Mouse (Mus musculus): ENCODE measurements around the gene Trpm3. TPM values are rescaled to one million over a fixed set of nuclear protein-coding genes. Genes with fewer than 3 reads are reported as not detected.
A peak's percentile ranks its signal among the peaks of the same experiment; 100 is the strongest.

The Trpm3 gene
- total and polyA plus RNA-seq, 2 experiments from 2014 or later, result 0.52 to 0.95 TPM

DNA sequence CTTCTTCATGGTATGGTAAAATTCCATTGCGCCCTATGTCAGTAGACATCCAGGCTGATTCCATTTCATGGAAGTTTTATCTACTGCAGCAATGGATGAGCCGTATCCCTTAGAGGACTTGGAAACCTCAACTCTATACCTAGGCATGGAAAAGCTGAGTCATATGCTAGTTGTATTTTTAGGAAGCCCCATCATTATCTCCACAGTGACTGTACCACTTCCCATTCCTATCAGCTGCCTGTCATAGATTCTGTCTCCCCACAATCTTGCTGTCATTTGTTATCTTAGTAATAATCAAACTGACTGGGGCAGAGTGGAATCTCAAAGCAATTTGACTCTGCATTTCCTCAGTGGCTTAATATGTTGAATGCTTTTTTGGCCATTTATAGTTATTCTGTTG, 169.2 kb downstream of the Trpm3 start:
- Histone ChIP-seq H3K4me1 (ENCODE audit: control insufficient read depth, insufficient read depth) (no peaks in the 10 kb centered on the region), H3K9me3 (replicated peaks; ENCODE audit: control insufficient read depth, low read length) (no peaks in the 10 kb centered on the region), H3K36me3 (replicated peaks; ENCODE audit: control insufficient read depth, insufficient read depth, low read length) (no peaks in the 10 kb centered on the region), H3K9ac (replicated peaks; ENCODE audit: low read depth, low read length) (no peak overlapping the region), H3K4me3 (ENCODE audit: low read depth, low read length) (no peak overlapping the region), H3K27ac (ENCODE audit: low read depth) (no peak overlapping the region), H3K4me2 (ENCODE audit: low read depth, low read length) (no peak overlapping the region), H3K27me3 (ENCODE audit: control insufficient read depth, insufficient read depth, low read length) (no peaks in the 10 kb centered on the region)
- TF ChIP-seq EP300 (IDR thresholded peaks at IDR 0.05; ENCODE audit: low read depth), result no peak
- no peak for TF ChIP-seq CTCF (IDR thresholded peaks at IDR 0.05; ENCODE audit: low read depth)
- 44% methylated on average over 2 of the region's 2 CpGs for WGBS
- DNase-seq (ENCODE audit: low spot score) (no peak), ATAC-seq (ENCODE audit: insufficient read depth, low read depth) (no peak)

DNA sequence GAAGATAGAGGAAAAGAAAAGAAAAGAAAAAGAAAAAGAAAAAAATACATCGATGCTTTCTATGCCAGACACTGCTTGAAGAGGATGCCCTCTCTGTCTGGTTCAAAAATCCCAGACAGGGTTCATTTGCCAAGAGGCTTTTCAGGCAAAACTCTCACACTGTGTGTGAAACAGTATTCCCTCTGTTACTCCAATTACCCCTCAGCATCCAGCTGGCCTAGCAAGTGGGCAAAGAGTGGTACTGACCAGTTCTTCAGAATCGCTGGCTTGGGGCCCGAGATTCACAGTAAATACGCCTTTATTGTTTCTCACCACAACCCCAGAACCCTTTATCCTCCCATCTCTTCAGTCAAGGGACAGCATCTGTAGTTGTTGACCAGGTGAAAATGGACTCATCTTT, 178.5 kb downstream of the Trpm3 start:
- TF ChIP-seq CTCF (IDR thresholded peaks at IDR 0.05; ENCODE audit: low read depth) (no peak), EP300 (IDR thresholded peaks at IDR 0.05; ENCODE audit: low read depth) (no peak)
- WGBS, result 79% methylated on average over 4 of the region's 4 CpGs
- ATAC-seq (ENCODE audit: insufficient read depth, low read depth) (no peak), DNase-seq (ENCODE audit: low spot score) (no peak)
- Histone ChIP-seq H3K27ac (ENCODE audit: low read depth) (no peak overlapping the region), H3K27me3 (ENCODE audit: control insufficient read depth, insufficient read depth, low read length) (no peaks in the 10 kb centered on the region), H3K4me2 (ENCODE audit: low read depth, low read length) (no peak overlapping the region), H3K36me3 (replicated peaks; ENCODE audit: control insufficient read depth, insufficient read depth, low read length) (no peaks in the 10 kb centered on the region), H3K4me3 (ENCODE audit: low read depth, low read length) (no peak overlapping the region), H3K4me1 (ENCODE audit: control insufficient read depth, insufficient read depth) (no peaks in the 10 kb centered on the region), H3K9me3 (replicated peaks; ENCODE audit: control insufficient read depth, low read length) (no peaks in the 10 kb centered on the region), H3K9ac (replicated peaks; ENCODE audit: low read depth, low read length) (no peak overlapping the region)

DNA sequence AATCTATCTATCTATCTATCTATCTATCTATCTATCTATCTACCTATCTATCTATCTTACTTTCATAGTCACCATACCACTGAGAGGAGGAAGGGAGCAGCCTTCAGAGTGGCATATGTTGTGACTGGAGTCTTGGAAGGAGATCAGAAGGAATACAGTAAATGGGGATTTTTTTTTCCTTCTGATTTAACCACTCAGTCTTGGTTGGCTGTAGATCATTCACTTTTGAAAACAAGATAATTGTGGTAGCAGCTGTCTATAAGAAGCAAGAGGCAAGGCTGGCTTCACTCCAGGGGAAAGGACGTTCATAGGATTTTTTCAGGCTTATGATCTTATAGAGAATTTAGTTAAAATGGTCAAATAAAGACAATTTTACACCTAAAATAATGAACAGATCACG, 188.0 kb downstream of the Trpm3 start:
- H3K27me3 ChIP-seq (ENCODE audit: control insufficient read depth, insufficient read depth, low read length), result no peaks in the 10 kb centered on the region
- 49% methylated on average over 2 of the region's 2 CpGs for WGBS
- H3K4me3 ChIP-seq (ENCODE audit: low read depth, low read length), result no peak overlapping the region
- H3K36me3 ChIP-seq (replicated peaks; ENCODE audit: control insufficient read depth, insufficient read depth, low read length), result no peaks in the 10 kb centered on the region
- no peak overlapping the region for H3K4me2 ChIP-seq (ENCODE audit: low read depth, low read length)
- no peaks in the 10 kb centered on the region for H3K9me3 ChIP-seq (replicated peaks; ENCODE audit: control insufficient read depth, low read length)
- no peak for ATAC-seq (ENCODE audit: insufficient read depth, low read depth)
- no peak for DNase-seq (ENCODE audit: low spot score)
- H3K4me1 ChIP-seq (ENCODE audit: control insufficient read depth, insufficient read depth), result no peaks in the 10 kb centered on the region
- no peak overlapping the region for H3K27ac ChIP-seq (ENCODE audit: low read depth)
- no peak for TF ChIP-seq CTCF (IDR thresholded peaks at IDR 0.05; ENCODE audit: low read depth)
- no peak for TF ChIP-seq EP300 (IDR thresholded peaks at IDR 0.05; ENCODE audit: low read depth)
- no peak overlapping the region for H3K9ac ChIP-seq (replicated peaks; ENCODE audit: low read depth, low read length)

DNA sequence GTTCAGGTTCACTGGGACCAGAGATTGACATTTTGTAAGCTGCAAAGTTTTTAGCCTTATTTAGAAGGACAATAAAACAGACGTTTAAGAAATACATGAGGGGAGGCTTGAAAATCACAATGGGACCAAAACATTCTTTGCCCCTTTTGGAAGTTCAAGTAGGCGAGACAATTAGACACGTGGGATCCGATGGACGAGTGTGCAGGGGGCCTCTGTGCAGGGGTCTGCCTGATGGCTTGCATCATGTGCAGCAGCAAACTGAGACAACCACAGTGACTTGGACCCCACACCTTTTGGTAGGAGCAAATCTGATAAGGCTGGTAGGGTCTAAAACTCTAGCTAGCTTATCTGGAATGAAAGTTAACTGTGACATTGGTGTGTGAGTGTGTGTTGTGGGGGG, 188.4 kb downstream of the Trpm3 start:
- H3K27me3 ChIP-seq (ENCODE audit: control insufficient read depth, insufficient read depth, low read length), result no peaks in the 10 kb centered on the region
- no peak for DNase-seq (ENCODE audit: low spot score)
- no peak overlapping the region for H3K4me2 ChIP-seq (ENCODE audit: low read depth, low read length)
- H3K36me3 ChIP-seq (replicated peaks; ENCODE audit: control insufficient read depth, insufficient read depth, low read length), result no peaks in the 10 kb centered on the region
- 48% methylated on average over 5 of the region's 5 CpGs for WGBS
- H3K4me1 ChIP-seq (ENCODE audit: control insufficient read depth, insufficient read depth), result no peaks in the 10 kb centered on the region
- H3K9me3 ChIP-seq (replicated peaks; ENCODE audit: control insufficient read depth, low read length), result no peaks in the 10 kb centered on the region
- H3K27ac ChIP-seq (ENCODE audit: low read depth), result no peak overlapping the region
- no peak for ATAC-seq (ENCODE audit: insufficient read depth, low read depth)
- H3K4me3 ChIP-seq (ENCODE audit: low read depth, low read length), result no peak overlapping the region
- H3K9ac ChIP-seq (replicated peaks; ENCODE audit: low read depth, low read length), result no peak overlapping the region
- TF ChIP-seq EP300 (IDR thresholded peaks at IDR 0.05; ENCODE audit: low read depth), result no peak
- TF ChIP-seq CTCF (IDR thresholded peaks at IDR 0.05; ENCODE audit: low read depth), result no peak

DNA sequence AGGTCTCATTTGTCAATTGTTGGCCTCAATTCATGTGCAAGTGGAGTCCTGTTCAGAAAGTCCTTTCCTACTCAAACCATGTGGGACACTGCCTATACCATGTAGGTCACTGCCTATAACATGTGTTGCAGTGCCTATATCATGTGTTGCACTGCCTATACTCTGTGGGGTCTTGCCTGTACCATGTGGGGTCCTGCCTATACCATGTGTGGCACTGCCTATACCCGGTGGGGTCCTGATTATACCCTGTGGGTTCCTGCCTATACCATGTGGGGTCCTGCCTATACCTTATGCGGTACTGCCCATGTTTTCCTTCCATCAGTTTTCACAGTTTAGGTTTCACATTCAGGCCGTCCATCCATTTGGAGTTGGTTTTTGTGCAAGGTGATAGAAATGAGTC, 197.4 kb downstream of the Trpm3 start:
- Histone ChIP-seq H3K9me3 (replicated peaks; ENCODE audit: control insufficient read depth, low read length) (no peaks in the 10 kb centered on the region), H3K27ac (ENCODE audit: low read depth) (no peak overlapping the region), H3K9ac (replicated peaks; ENCODE audit: low read depth, low read length) (no peak overlapping the region), H3K4me3 (ENCODE audit: low read depth, low read length) (no peak overlapping the region), H3K4me2 (ENCODE audit: low read depth, low read length) (no peak overlapping the region), H3K4me1 (ENCODE audit: control insufficient read depth, insufficient read depth) (no peaks in the 10 kb centered on the region), H3K36me3 (replicated peaks; ENCODE audit: control insufficient read depth, insufficient read depth, low read length) (no peaks in the 10 kb centered on the region), H3K27me3 (ENCODE audit: control insufficient read depth, insufficient read depth, low read length) (no peaks in the 10 kb centered on the region)
- no peak for TF ChIP-seq CTCF (IDR thresholded peaks at IDR 0.05; ENCODE audit: low read depth)
- TF ChIP-seq EP300 (IDR thresholded peaks at IDR 0.05; ENCODE audit: low read depth), result no peak
- 78% methylated on average over 3 of the region's 3 CpGs for WGBS
- ATAC-seq (ENCODE audit: insufficient read depth, low read depth), result no peak
- DNase-seq (ENCODE audit: low spot score), result no peak

DNA sequence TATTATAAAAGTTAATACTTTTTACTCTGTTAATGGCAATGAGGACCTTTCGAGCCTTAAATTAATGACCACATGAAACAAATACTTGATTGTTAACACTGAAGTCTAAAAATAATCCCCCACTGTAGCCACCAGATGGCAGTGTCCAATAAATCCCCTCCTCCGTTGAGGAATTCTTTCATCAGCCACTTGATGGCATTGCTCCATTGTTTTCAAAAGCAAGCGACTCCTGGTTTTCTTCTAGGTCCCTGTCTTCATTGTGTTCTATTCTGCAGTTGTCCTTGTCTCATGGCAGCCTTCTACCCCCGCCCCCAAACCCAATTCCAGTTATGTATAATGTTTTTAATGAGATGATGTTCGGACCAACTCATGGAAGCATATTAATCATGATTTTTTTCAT, 198.6 kb downstream of the Trpm3 start:
- no peaks in the 10 kb centered on the region for H3K4me1 ChIP-seq (ENCODE audit: control insufficient read depth, insufficient read depth)
- peak; percentile 71 for DNase-seq (ENCODE audit: low spot score)
- no peaks in the 10 kb centered on the region for H3K36me3 ChIP-seq (replicated peaks; ENCODE audit: control insufficient read depth, insufficient read depth, low read length)
- H3K9me3 ChIP-seq (replicated peaks; ENCODE audit: control insufficient read depth, low read length), result no peaks in the 10 kb centered on the region
- TF ChIP-seq EP300 (IDR thresholded peaks at IDR 0.05; ENCODE audit: low read depth) (no peak), CTCF (IDR thresholded peaks at IDR 0.05; ENCODE audit: low read depth) (peak; percentile 96)
- H3K9ac ChIP-seq (replicated peaks; ENCODE audit: low read depth, low read length), result no peak overlapping the region
- WGBS, result 14% methylated on average over 5 of the region's 5 CpGs
- no peak overlapping the region for H3K4me2 ChIP-seq (ENCODE audit: low read depth, low read length)
- no peak for ATAC-seq (ENCODE audit: insufficient read depth, low read depth)
- no peak overlapping the region for H3K4me3 ChIP-seq (ENCODE audit: low read depth, low read length)
- no peaks in the 10 kb centered on the region for H3K27me3 ChIP-seq (ENCODE audit: control insufficient read depth, insufficient read depth, low read length)
- H3K27ac ChIP-seq (ENCODE audit: low read depth), result no peak overlapping the region
